Mouse (Mus musculus): ENCODE measurements around the gene Artn. TPM values are rescaled to one million over a fixed set of nuclear protein-coding genes. Genes with fewer than 3 reads are reported as not detected.

Artn gene
- total and polyA plus RNA-seq, 3 experiments, result 0.23 TPM; not detected in 2

DNA sequence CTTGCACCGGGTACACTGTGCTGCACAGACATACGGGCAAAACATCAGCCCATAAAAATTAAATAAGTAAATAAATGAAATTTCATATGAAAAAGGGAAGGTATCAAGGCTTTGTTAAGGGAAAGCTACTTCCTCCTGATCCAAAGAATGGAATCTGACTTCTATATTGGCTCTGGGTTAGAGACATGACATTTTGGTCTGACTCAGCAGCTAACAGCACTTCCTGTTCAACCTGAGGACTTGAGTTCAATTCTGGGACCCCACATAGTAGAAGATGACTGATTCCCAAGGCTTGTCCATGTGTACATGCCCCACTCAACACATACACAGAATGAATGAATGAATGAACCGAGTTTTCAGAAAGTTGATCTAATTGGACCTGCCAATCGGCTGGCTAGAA is 11.7 kb downstream of the Artn start:
- Histone ChIP-seq H3K4me3 (no peak overlapping the region), H3K9ac (ENCODE audit: low read depth, low read length) (no peak overlapping the region), H3K4me1 (ENCODE audit: control insufficient read depth, insufficient read depth, low read length) (peaks cover 4% of the 10 kb centered on the region), H3K27ac (no peak overlapping the region), H3K36me3 (ENCODE audit: control insufficient read depth, insufficient read depth, low read length) (no peaks in the 10 kb centered on the region), H3K27me3 (ENCODE audit: control insufficient read depth, insufficient read depth, low read length) (no peaks in the 10 kb centered on the region), H3K79me2 (replicated peaks; ENCODE audit: control insufficient read depth, insufficient read depth, low read length) (no peaks in the 10 kb centered on the region)
- intact Hi-C loops (cut with DNase I), result no loop called here
- DNase-seq, result no peak
- TF ChIP-seq POLR2A (IDR thresholded peaks at IDR 0.05; ENCODE audit: insufficient read depth, low read depth, low read length), result no peak
- no peak for TF ChIP-seq EP300 (IDR thresholded peaks at IDR 0.05; ENCODE audit: insufficient read depth, low read depth, low read length)
- TF ChIP-seq CTCF (IDR thresholded peaks at IDR 0.05), result no peak
- WGBS, result 72% methylated on average over 4 of the region's 4 CpGs

- intact Hi-C loops (cut with DNase I), result no loop called here
- H3K36me3 ChIP-seq (ENCODE audit: control insufficient read depth, insufficient read depth, low read length), result no peaks in the 10 kb centered on the region
- WGBS, result 73% methylated on average over 4 of the region's 4 CpGs
- H3K27me3 ChIP-seq (ENCODE audit: control insufficient read depth, insufficient read depth, low read length), result no peaks in the 10 kb centered on the region
- H3K9ac ChIP-seq (ENCODE audit: low read depth, low read length), result no peak overlapping the region
- H3K27ac ChIP-seq, result no peak overlapping the region
- DNase-seq, result no peak
- no peak overlapping the region for H3K4me3 ChIP-seq
- TF ChIP-seq EP300 (IDR thresholded peaks at IDR 0.05; ENCODE audit: insufficient read depth, low read depth, low read length) (no peak), POLR2A (IDR thresholded peaks at IDR 0.05; ENCODE audit: insufficient read depth, low read depth, low read length) (no peak), CTCF (IDR thresholded peaks at IDR 0.05) (no peak)
- H3K79me2 ChIP-seq (replicated peaks; ENCODE audit: control insufficient read depth, insufficient read depth, low read length), result no peaks in the 10 kb centered on the region
- H3K4me1 ChIP-seq (ENCODE audit: control insufficient read depth, insufficient read depth, low read length), result peaks cover 6% of the 10 kb centered on the region
These were observed 12.2 kb downstream of the Artn start for GRCm38 (mm10) chr4:117917402-117917801.

GRCm38 (mm10) chr4:117916386-117916785 is 13.2 kb downstream of the Artn start:
- DNase-seq, result no peak
- no peaks in the 10 kb centered on the region for H3K36me3 ChIP-seq (ENCODE audit: control insufficient read depth, insufficient read depth, low read length)
- TF ChIP-seq CTCF (IDR thresholded peaks at IDR 0.05) (no peak), EP300 (IDR thresholded peaks at IDR 0.05; ENCODE audit: insufficient read depth, low read depth, low read length) (no peak), POLR2A (IDR thresholded peaks at IDR 0.05; ENCODE audit: insufficient read depth, low read depth, low read length) (no peak)
- intact Hi-C loops (cut with DNase I), result no loop called here
- H3K79me2 ChIP-seq (replicated peaks; ENCODE audit: control insufficient read depth, insufficient read depth, low read length), result peaks cover 2% of the 10 kb centered on the region; the same call in 1 of the 2 replicates
- H3K4me1 ChIP-seq (ENCODE audit: control insufficient read depth, insufficient read depth, low read length), result peaks cover 6% of the 10 kb centered on the region
- no peak overlapping the region for H3K4me3 ChIP-seq
- no peaks in the 10 kb centered on the region for H3K27me3 ChIP-seq (ENCODE audit: control insufficient read depth, insufficient read depth, low read length)
- H3K9ac ChIP-seq (ENCODE audit: low read depth, low read length), result no peak overlapping the region
- WGBS, result 52% methylated on average over 5 of the region's 5 CpGs
- no peak overlapping the region for H3K27ac ChIP-seq

DNA sequence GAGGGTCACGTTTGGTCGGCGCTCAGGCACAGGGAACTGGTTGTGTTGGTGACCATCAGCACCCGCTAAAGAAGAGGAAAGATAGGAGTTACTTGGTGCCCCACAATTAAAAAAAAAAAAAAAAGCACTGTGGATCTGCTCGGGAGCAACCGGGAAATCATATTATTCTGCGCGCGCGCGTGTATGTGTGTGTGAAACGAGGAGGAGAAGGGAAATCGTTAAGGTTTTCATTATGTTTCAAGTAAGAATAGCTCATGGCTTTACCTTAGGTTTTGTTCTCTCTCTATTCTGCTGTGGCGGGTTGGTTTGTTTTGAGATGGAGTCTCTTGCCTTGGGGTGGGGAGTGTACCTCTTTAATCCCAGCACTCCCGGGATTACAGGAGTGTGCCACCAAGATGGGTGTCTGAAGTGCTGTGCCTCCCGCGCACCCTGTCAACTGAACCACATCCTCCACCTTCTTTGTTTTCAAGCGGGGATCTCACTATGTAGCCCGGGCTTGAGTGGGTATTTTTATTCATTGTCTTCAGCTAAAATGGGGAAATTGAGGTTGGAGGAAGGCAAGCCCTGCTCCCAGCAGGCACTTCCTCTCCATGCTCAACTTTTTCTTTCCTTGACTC is 14.0 kb downstream of the Artn start:
- Histone ChIP-seq H3K79me2 (replicated peaks; ENCODE audit: control insufficient read depth, insufficient read depth, low read length) (peaks cover 2% of the 10 kb centered on the region; the same call in 1 of the 2 replicates), H3K27me3 (ENCODE audit: control insufficient read depth, insufficient read depth, low read length) (no peaks in the 10 kb centered on the region), H3K9ac (ENCODE audit: low read depth, low read length) (peak overlapping the region; percentile 92), H3K4me1 (ENCODE audit: control insufficient read depth, insufficient read depth, low read length) (peaks cover 6% of the 10 kb centered on the region), H3K36me3 (ENCODE audit: control insufficient read depth, insufficient read depth, low read length) (0 out of 2 replicates have a peak, but pooled peaks cover 2% of the 10 kb centered on the region), H3K4me3 (peak overlapping the region; percentile 98), H3K27ac (peak overlapping the region; percentile 100)
- WGBS, result 2% methylated on average over 19 of the region's 19 CpGs
- intact Hi-C loops (cut with DNase I), result loop anchor here (1.0 kb wide), 1 partner anchor 24 kb away; no protein-coding TSS in a partner anchor
- DNase-seq, result no peak
- no peak for TF ChIP-seq CTCF (IDR thresholded peaks at IDR 0.05)
- no peak for TF ChIP-seq POLR2A (IDR thresholded peaks at IDR 0.05; ENCODE audit: insufficient read depth, low read depth, low read length)
- no peak for TF ChIP-seq EP300 (IDR thresholded peaks at IDR 0.05; ENCODE audit: insufficient read depth, low read depth, low read length)

DNA sequence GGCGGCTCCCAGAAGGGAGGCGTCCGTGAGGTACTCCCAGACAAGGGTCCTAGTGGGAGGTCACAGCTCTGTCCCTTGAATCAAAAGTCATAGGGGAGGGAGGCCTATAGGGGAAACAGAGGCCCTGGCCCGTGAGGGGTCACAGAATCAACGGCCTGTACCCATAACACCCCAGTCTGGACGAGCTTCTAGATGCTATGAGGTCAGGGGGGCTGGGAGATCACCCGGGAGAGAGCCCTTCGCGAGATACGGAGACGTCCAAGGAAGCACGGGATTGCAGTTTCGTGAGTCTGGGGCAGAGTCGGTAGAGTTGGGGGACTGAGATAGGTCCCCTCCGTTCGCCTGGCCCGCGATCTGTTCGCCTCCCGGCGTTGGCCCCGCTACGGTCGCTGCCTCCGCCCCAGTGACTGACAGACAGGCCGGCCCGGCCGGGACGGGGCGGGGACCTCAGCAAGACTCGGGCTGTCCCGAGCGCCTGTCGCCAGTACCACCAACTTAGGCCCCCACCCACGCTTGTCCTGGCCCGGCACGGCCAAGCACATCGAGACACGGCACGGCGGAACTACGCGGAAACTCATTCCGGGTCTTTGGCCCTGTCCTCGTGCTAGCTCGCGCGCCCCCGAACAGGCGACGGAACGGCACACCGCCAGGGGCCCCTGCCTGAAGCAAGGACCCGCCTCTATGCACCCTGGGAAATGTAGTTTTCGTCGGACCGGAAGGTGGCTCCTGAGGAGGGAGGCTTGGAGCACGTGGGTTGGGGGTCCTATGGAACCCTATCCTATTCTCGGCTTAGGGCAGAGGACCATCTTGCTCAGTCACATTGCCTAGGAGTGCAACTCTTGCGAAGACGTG is 14.7 kb downstream of the Artn start, which contains the start of gene Ipo13:
Gene Ipo13, minus strand, starts transcription at position 409 of the 852 bp plus-strand sequence.
- peak within 1 kb of the TSS; percentile 100 for H3K27ac ChIP-seq
- TF ChIP-seq EP300 (IDR thresholded peaks at IDR 0.05; ENCODE audit: insufficient read depth, low read depth, low read length) (no peak), CTCF (IDR thresholded peaks at IDR 0.05) (peak; percentile 46), POLR2A (IDR thresholded peaks at IDR 0.05; ENCODE audit: insufficient read depth, low read depth, low read length) (peak; percentile 87)
- peak; percentile 96 to 98 for DNase-seq
- WGBS, result under 1% methylated on average over 61 of the region's 61 CpGs
- intact Hi-C loops (cut with DNase I), result loop anchor here (1.0 kb wide), 1 partner anchor 24 kb away; no protein-coding TSS in a partner anchor
- peaks cover 6% of the 10 kb centered on the region for H3K4me1 ChIP-seq (ENCODE audit: control insufficient read depth, insufficient read depth, low read length)
- peak within 1 kb of the TSS; percentile 92 for H3K9ac ChIP-seq (ENCODE audit: low read depth, low read length)
- peaks cover 2% of the 10 kb centered on the region; the same call in 1 of the 2 replicates for H3K36me3 ChIP-seq (ENCODE audit: control insufficient read depth, insufficient read depth, low read length)
- H3K4me3 ChIP-seq, result peak within 1 kb of the TSS; percentile 98
- H3K27me3 ChIP-seq (ENCODE audit: control insufficient read depth, insufficient read depth, low read length), result no peaks in the 10 kb centered on the region
- H3K79me2 ChIP-seq (replicated peaks; ENCODE audit: control insufficient read depth, insufficient read depth, low read length), result peaks cover 2% of the 10 kb centered on the region; the same call in 1 of the 2 replicates

All from heart, adult 2 months (tissue).